Mouse (Mus musculus) intestine, embryonic 14.5 days (tissue): ENCODE results near the gene Ndufb4. TPM values are rescaled to one million over a fixed set of nuclear protein-coding genes. Genes with fewer than 3 reads are reported as not detected.
"Not testable (repeated sequence)": the region's sequence is repeated elsewhere in the genome, so short reads cannot be mapped to it uniquely, and the experiment has no call there.

ENCODE experiments used
- ATAC-seq: fragments of 200-750 bp; cut with Nextera tagmentation; replicated peaks from 2 replicates; pipeline ENCODE4 v1.8.0; 2017; ENCODE audit warnings: low read depth, moderate number of reproducible peaks, moderate TSS enrichment, moderate library complexity; ENCODE audit not compliant: low FRiP score, low TSS enrichment
- DNase-seq: peaks from one replicate; pipeline ENCODE4 v3.0.0-alpha.2; 2018; ENCODE audit warnings: low spot score
- H3K27ac ChIP-seq: fragments of 300-500 bp; sonication (generic); 2 replicates; pipeline ENCODE4 v1.5.1; 2014; ENCODE audit warnings: low read depth, mild to moderate bottlenecking, control low read depth
- H3K27me3 ChIP-seq: fragments of 300-500 bp; sonication (generic); replicated peaks from 2 replicates; pipeline ENCODE4 v1.6.1; 2014; ENCODE audit warnings: low read length, control low read depth; ENCODE audit not compliant: control insufficient read depth, insufficient read depth
- H3K36me3 ChIP-seq: fragments of 300-500 bp; sonication (generic); 2 replicates; pipeline ENCODE4 v1.6.1; 2014; ENCODE audit warnings: low read length, control low read depth; ENCODE audit not compliant: control insufficient read depth, insufficient read depth
- H3K4me1 ChIP-seq: fragments of 300-500 bp; sonication (generic); replicated peaks from 2 replicates; pipeline ENCODE4 v1.6.1; 2014; ENCODE audit warnings: low read length, control low read depth, mixed read lengths; ENCODE audit not compliant: control insufficient read depth, insufficient read depth
- H3K4me2 ChIP-seq: fragments of 300-500 bp; sonication (generic); 2 replicates; pipeline ENCODE4 v1.6.1; 2014; ENCODE audit warnings: low read length
- H3K4me3 ChIP-seq: fragments of 300-500 bp; sonication (generic); 2 replicates; pipeline ENCODE4 v1.5.1; 2014; ENCODE audit warnings: low read depth, low read length, control low read depth, mixed read lengths
- H3K9ac ChIP-seq: fragments of 300-500 bp; sonication (generic); 2 replicates; pipeline ENCODE4 v1.6.1; 2014; ENCODE audit warnings: mild to moderate bottlenecking, low read length
- H3K9me3 ChIP-seq: fragments of 300-500 bp; sonication (generic); 2 replicates; pipeline ENCODE4 v1.6.1; 2016; ENCODE audit warnings: low read length, control low read depth; ENCODE audit not compliant: control insufficient read depth
- WGBS: fragments of 180-500 bp; shearing (Covaris S2); extraction: QIAGEN DNeasy Blood & Tissue Kit; methylation state at CpG from one replicate; pipeline ENCODE4 v1.1.7; 2014; 5-methylcytosine and 5-hydroxymethylcytosine counted together
- polyA plus RNA-seq: library from polyadenylated mRNA; unstranded; fragments of >200 nt; fragmentation: Nextera tagmentation; extraction: Ambion mirVana; gene quantifications from 2 replicates; pipeline ENCODE4 v1.2.1, GENCODE M21; 2014

Ndufb4 gene
- polyA plus RNA-seq, 1 experiment from 2014 or later: 67.1 TPM

DNA sequence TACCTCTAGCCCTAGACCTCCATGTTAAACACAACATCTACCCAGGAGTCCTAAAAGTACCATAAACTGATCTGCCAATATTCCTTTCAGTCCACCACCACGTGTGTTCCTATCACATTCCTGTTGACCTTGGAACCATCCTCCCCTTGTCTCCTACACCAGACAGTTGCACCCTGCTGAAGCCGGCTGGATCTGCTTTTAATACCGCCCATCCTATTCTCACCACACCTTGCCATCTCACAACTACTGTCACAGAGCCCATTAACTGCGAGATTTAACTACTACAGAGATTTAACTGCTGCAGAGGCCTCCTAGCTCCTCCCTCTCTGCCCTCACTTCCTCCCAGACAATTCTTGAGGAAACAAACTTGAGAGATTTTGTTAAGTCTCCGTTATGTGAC, 2.8 kb downstream of the Ndufb4 start:
- DNase-seq (no peak), ATAC-seq (no peak)
- Histone ChIP-seq H3K27ac (no peak overlapping the region), H3K27me3 (no peaks in the 10 kb centered on the region), H3K9ac (no peak overlapping the region), H3K36me3 (peaks cover 24% of the 10 kb centered on the region), H3K4me1 (peaks cover 18% of the 10 kb centered on the region), H3K9me3 (no peaks in the 10 kb centered on the region), H3K4me2 (no peak overlapping the region), H3K4me3 (no peak overlapping the region)
- 80% methylated on average over 5 of the region's 5 CpGs for WGBS

DNA sequence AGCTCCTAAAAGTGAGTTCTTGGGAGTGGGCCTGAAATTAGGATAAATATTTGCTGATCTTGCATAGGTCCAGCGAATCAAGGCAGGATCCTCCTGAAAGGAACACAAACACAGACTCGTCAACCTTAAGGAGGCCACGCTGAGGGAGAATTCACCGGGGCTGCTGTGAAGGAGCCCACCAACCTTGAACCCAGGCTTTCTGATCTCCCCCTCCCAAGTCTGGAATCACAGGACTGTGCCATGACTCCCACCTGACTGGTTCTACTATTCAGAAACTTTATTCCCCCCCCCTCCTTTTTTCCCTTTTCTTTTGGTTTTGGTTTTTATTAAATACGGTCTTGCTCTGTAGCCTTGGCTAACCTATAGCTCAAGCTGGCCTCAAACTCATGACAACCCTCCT, 5.2 kb downstream of the Ndufb4 start:
- Histone ChIP-seq H3K4me2 (no peak overlapping the region), H3K4me1 (peaks cover 18% of the 10 kb centered on the region), H3K9ac (no peak overlapping the region), H3K36me3 (peaks cover 40% of the 10 kb centered on the region), H3K9me3 (no peaks in the 10 kb centered on the region), H3K27ac (no peak overlapping the region), H3K4me3 (no peak overlapping the region), H3K27me3 (no peaks in the 10 kb centered on the region)
- 67% methylated on average over 5 of the region's 5 CpGs for WGBS
- ATAC-seq: no peak
- no peak for DNase-seq

- Histone ChIP-seq H3K4me3 (no peak overlapping the region), H3K4me2 (no peak overlapping the region), H3K36me3 (peaks cover 40% of the 10 kb centered on the region), H3K4me1 (peaks cover 15% of the 10 kb centered on the region), H3K27me3 (no peaks in the 10 kb centered on the region), H3K9me3 (no peaks in the 10 kb centered on the region), H3K27ac (no peak overlapping the region), H3K9ac (no peak overlapping the region)
- DNase-seq (no peak), ATAC-seq (no peak)
- 96% methylated on average over 8 of the region's 8 CpGs for WGBS
These were observed 6.3 kb downstream of the Ndufb4 start for GRCm38 (mm10) chr16:37647936-37648335.

GRCm38 (mm10) chr16:37647067-37647466, 7.2 kb downstream of the Ndufb4 start:
- Histone ChIP-seq H3K27me3 (no peaks in the 10 kb centered on the region), H3K4me1 (peaks cover 7% of the 10 kb centered on the region; the same call in 1 of the 2 replicates), H3K9me3 (no peaks in the 10 kb centered on the region), H3K36me3 (peaks cover 40% of the 10 kb centered on the region), H3K27ac (no peak overlapping the region), H3K4me2 (no peak overlapping the region), H3K9ac (no peak overlapping the region), H3K4me3 (no peak overlapping the region)
- ATAC-seq (no peak), DNase-seq (no peak)
- 92% methylated on average over 16 of the region's 16 CpGs for WGBS

GRCm38 (mm10) chr16:37645799-37646198, 8.5 kb downstream of the Ndufb4 start:
- DNase-seq (no peak), ATAC-seq (no peak)
- Histone ChIP-seq H3K4me1 (no peaks in the 10 kb centered on the region), H3K36me3 (peaks cover 40% of the 10 kb centered on the region), H3K4me2 (no peak overlapping the region), H3K9ac (no peak overlapping the region), H3K27ac (no peak overlapping the region), H3K9me3 (no peaks in the 10 kb centered on the region), H3K4me3 (no peak overlapping the region), H3K27me3 (no peaks in the 10 kb centered on the region)
- 91% methylated on average over 3 of the region's 3 CpGs for WGBS

GRCm38 (mm10) chr16:37645211-37645610, 9.0 kb downstream of the Ndufb4 start:
- WGBS: 87% methylated on average over 8 of the region's 8 CpGs

DNA sequence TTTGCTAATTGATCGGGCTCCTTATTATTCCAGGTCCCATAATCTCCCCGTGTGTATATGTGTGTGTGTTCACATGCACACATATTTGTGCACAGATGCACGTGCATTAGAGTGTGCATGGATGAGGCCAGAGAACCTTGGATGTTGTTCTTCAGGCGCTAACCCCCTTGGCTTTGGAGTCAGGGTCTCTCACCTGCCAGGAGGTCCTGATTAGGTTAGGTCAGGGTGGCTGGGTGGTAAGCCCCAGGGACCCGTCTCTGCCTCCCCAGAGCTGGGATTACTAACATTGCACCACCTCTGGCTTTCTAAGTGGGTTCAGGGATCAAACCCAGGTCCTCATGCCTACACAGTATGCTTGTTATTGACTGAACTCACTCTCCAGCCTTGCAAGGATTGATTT, 9.8 kb downstream of the Ndufb4 start:
- Histone ChIP-seq H3K4me1 (no peaks in the 10 kb centered on the region), H3K4me3 (no peak overlapping the region), H3K27me3 (no peaks in the 10 kb centered on the region), H3K27ac (no peak overlapping the region), H3K4me2 (no peak overlapping the region), H3K9ac (no peak overlapping the region), H3K9me3 (no peaks in the 10 kb centered on the region), H3K36me3 (peaks cover 40% of the 10 kb centered on the region)
- WGBS: 92% methylated on average over 5 of the region's 5 CpGs
- ATAC-seq (no peak), DNase-seq (no peak)

More at GRCm38 (mm10) chr16:37645211-37645610, 9.0 kb downstream of the Ndufb4 start:
- Histone ChIP-seq H3K9me3 (no peaks in the 10 kb centered on the region), H3K36me3 (peaks cover 40% of the 10 kb centered on the region), H3K27ac (no peak overlapping the region), H3K4me2 (no peak overlapping the region), H3K4me3 (no peak overlapping the region), H3K9ac (no peak overlapping the region), H3K27me3 (no peaks in the 10 kb centered on the region), H3K4me1 (no peaks in the 10 kb centered on the region)
- ATAC-seq (no peak), DNase-seq (no peak)

- H3K4me2 ChIP-seq, H3K9me3 ChIP-seq, H3K9ac ChIP-seq, ATAC-seq, H3K27ac ChIP-seq, H3K36me3 ChIP-seq, H3K4me3 ChIP-seq, H3K4me1 ChIP-seq, H3K27me3 ChIP-seq, DNase-seq: not testable (repeated sequence)
These were observed 13.7 kb downstream of the Ndufb4 start for GRCm38 (mm10) chr16:37640522-37640921.

DNA sequence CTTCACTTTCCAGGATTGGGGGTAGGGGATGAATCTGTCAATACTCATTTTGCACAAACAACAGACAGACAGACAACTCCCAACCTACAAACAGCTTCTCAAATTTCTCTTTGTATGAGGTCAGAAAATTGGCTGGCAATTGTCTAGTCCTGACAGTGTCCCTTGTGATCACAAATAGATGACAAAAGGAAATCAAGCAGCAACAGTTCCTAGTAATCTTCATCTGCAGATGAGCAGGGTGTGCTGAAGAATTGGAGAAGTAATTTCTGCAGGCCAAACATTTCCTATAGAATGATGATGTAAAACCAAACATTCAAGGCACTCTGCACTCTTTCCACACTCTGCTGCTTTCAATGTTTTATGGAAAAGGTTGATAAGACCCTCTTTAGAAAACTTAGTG, 16.5 kb downstream of the Ndufb4 start:
- no peak overlapping the region for H3K4me3 ChIP-seq
- H3K27me3 ChIP-seq: no peaks in the 10 kb centered on the region
- DNase-seq: no peak
- ATAC-seq: no peak
- H3K4me1 ChIP-seq: no peaks in the 10 kb centered on the region
- no peak overlapping the region for H3K27ac ChIP-seq
- no peaks in the 10 kb centered on the region for H3K9me3 ChIP-seq
- no peak overlapping the region for H3K9ac ChIP-seq
- H3K36me3 ChIP-seq: no peaks in the 10 kb centered on the region
- H3K4me2 ChIP-seq: no peak overlapping the region
